Mouse (Mus musculus) midbrain, embryonic 14.5 days (tissue): ENCODE data around the gene Olfr514. TPM values are rescaled to one million over a fixed set of nuclear protein-coding genes. Genes with fewer than 3 reads are reported as not detected.
"Not testable (repeated sequence)": the region's sequence is repeated elsewhere in the genome, so short reads cannot be mapped to it uniquely, and the experiment has no call there.

Experiments
- ATAC-seq: fragments of 200-750 bp; cut with Nextera tagmentation; 2 replicates; pipeline ENCODE4 v1.8.0; 2017; ENCODE audit warnings: moderate number of reproducible peaks, moderate library complexity; ENCODE audit not compliant: low FRiP score, low TSS enrichment
- DNase-seq: peaks from one replicate; pipeline ENCODE4 v3.0.0-alpha.2; 2015
- H3K27ac ChIP-seq: fragments of 300-500 bp; sonication (generic); replicated peaks from 2 replicates; pipeline ENCODE4 v1.5.1; 2014; ENCODE audit warnings: mild to moderate bottlenecking, low read depth, low read length, moderate library complexity
- H3K27me3 ChIP-seq: fragments of 300-500 bp; sonication (generic); 2 replicates; pipeline ENCODE4 v1.6.1; 2014; ENCODE audit warnings: low read length, control low read depth, mixed read lengths; ENCODE audit not compliant: control insufficient read depth, insufficient read depth
- H3K36me3 ChIP-seq: fragments of 300-500 bp; sonication (generic); 2 replicates; pipeline ENCODE4 v1.6.1; 2014; ENCODE audit warnings: low read length, control low read depth; ENCODE audit not compliant: control insufficient read depth, insufficient read depth
- H3K4me1 ChIP-seq: fragments of 300-500 bp; sonication (generic); 2 replicates; pipeline ENCODE4 v1.6.1; 2014; ENCODE audit warnings: mild to moderate bottlenecking, antibody characterized with exemption, low read length, control low read depth; ENCODE audit not compliant: control insufficient read depth, insufficient read depth
- H3K4me2 ChIP-seq: fragments of 300-500 bp; sonication (generic); 2 replicates; pipeline ENCODE4 v1.6.1; 2014; ENCODE audit warnings: mild to moderate bottlenecking, low read length, moderate library complexity
- H3K4me3 ChIP-seq: fragments of 300-500 bp; sonication (generic); replicated peaks from 2 replicates; pipeline ENCODE4 v1.5.1; 2014; ENCODE audit warnings: low read depth, low read length
- H3K9ac ChIP-seq: fragments of 300-500 bp; sonication (generic); replicated peaks from 2 replicates; pipeline ENCODE4 v1.6.1; 2014; ENCODE audit warnings: mild to moderate bottlenecking, low read length, moderate library complexity
- H3K9me3 ChIP-seq: fragments of 300-500 bp; sonication (generic); 2 replicates; pipeline ENCODE4 v1.6.1; 2016; ENCODE audit warnings: low read length, control low read depth, mixed read lengths; ENCODE audit not compliant: control insufficient read depth
- WGBS: fragments of 180-500 bp; shearing (Covaris S2); extraction: QIAGEN DNeasy Blood & Tissue Kit; methylation state at CpG from one replicate; pipeline ENCODE4 v1.1.7; 2014; 5-methylcytosine and 5-hydroxymethylcytosine counted together
- polyA plus RNA-seq: library from polyadenylated mRNA; unstranded; fragments of >200 nt; fragmentation: Nextera tagmentation; extraction: Ambion mirVana; gene quantifications from 2 replicates; pipeline ENCODE4 v1.2.1, GENCODE M21; 2014

Gene Olfr514
- polyA plus RNA-seq = not detected in 2 replicates

- ATAC-seq (no peak), DNase-seq (no peak)
- Histone ChIP-seq H3K4me1 (no peaks in the 10 kb centered on the region), H3K27me3 (no peaks in the 10 kb centered on the region), H3K27ac (no peak within 1 kb of the TSS), H3K4me2 (no peak within 1 kb of the TSS), H3K4me3 (no peak within 1 kb of the TSS), H3K9ac (no peak within 1 kb of the TSS), H3K36me3 (no peaks in the 10 kb centered on the region), H3K9me3 (no peaks in the 10 kb centered on the region)
These were observed at the start of gene Olfr514 for GRCm38 (mm10) chr7:108825897-108826296. Gene Olfr514, minus strand, starts transcription at chr7:108825997.

GRCm38 (mm10) chr7:108872279-108872678 is 46.5 kb upstream of the Olfr514 start, which contains the start of gene Olfr517:
Gene Olfr517, minus strand, starts transcription at chr7:108872379.
- no peak within 1 kb of the TSS for H3K4me3 ChIP-seq
- no peak within 1 kb of the TSS for H3K27ac ChIP-seq
- no peaks in the 10 kb centered on the region for H3K4me1 ChIP-seq
- H3K4me2 ChIP-seq = no peak within 1 kb of the TSS
- H3K36me3 ChIP-seq = no peaks in the 10 kb centered on the region
- ATAC-seq (no peak), DNase-seq (no peak)
- no peak within 1 kb of the TSS for H3K9ac ChIP-seq
- H3K9me3 ChIP-seq = no peaks in the 10 kb centered on the region
- WGBS = 63% methylated on average over 2 of the region's 2 CpGs
- H3K27me3 ChIP-seq = no peaks in the 10 kb centered on the region

GRCm38 (mm10) chr7:108850429-108850828 is 24.6 kb upstream of the Olfr514 start, which contains the start of gene Olfr516:
Gene Olfr516, minus strand, starts transcription at chr7:108850529.
- H3K4me3 ChIP-seq = no peak within 1 kb of the TSS
- 91% methylated on average over 2 of the region's 2 CpGs for WGBS
- no peak for DNase-seq

GRCm38 (mm10) chr7:108814593-108815215 is 11.1 kb downstream of the Olfr514 start:
- peak; percentile 68 for ATAC-seq
- not testable (repeated sequence) for H3K36me3 ChIP-seq, H3K4me1 ChIP-seq, H3K27me3 ChIP-seq, H3K27ac ChIP-seq, H3K9me3 ChIP-seq, H3K4me3 ChIP-seq, H3K4me2 ChIP-seq, H3K9ac ChIP-seq
- DNase-seq = peak; percentile 86
- 59% methylated on average over 5 of the region's 5 CpGs for WGBS

More at GRCm38 (mm10) chr7:108850429-108850828, 24.6 kb upstream of the Olfr514 start, which contains the start of gene Olfr516:
- no peak within 1 kb of the TSS for H3K9ac ChIP-seq
- no peaks in the 10 kb centered on the region for H3K27me3 ChIP-seq
- no peaks in the 10 kb centered on the region for H3K36me3 ChIP-seq
- no peaks in the 10 kb centered on the region for H3K4me1 ChIP-seq
- no peak for ATAC-seq
- H3K9me3 ChIP-seq = no peaks in the 10 kb centered on the region
- H3K4me2 ChIP-seq = no peak within 1 kb of the TSS
- H3K27ac ChIP-seq = no peak within 1 kb of the TSS

GRCm38 (mm10) chr7:108797205-108797933 is 28.4 kb downstream of the Olfr514 start:
- no peaks in the 10 kb centered on the region for H3K27me3 ChIP-seq
- H3K4me1 ChIP-seq = no peaks in the 10 kb centered on the region
- H3K4me3 ChIP-seq = no peak overlapping the region
- WGBS = 77% methylated on average over 1 of the region's 1 CpGs
- no peak overlapping the region for H3K9ac ChIP-seq
- no peak overlapping the region for H3K4me2 ChIP-seq
- H3K27ac ChIP-seq = no peak overlapping the region
- H3K9me3 ChIP-seq = no peaks in the 10 kb centered on the region
- no peaks in the 10 kb centered on the region for H3K36me3 ChIP-seq
- ATAC-seq (no peak), DNase-seq (no peak)

Other genes starting within 250 kb of the Olfr514 start
- not detected in 2 replicates for gene Olfr506, start 215.2 kb downstream of the Olfr514 start, polyA plus RNA-seq
- not detected in 2 replicates for gene Olfr507, start 204.2 kb downstream of the Olfr514 start, polyA plus RNA-seq
- gene Olfr508, start 196.0 kb downstream of the Olfr514 start, polyA plus RNA-seq = not detected in 2 replicates
- gene Olfr509, start 174.1 kb downstream of the Olfr514 start, polyA plus RNA-seq = 0.05 TPM in 1 of 2 replicates, not detected in the other
- gene Olfr510, start 159.6 kb downstream of the Olfr514 start, polyA plus RNA-seq = not detected in 2 replicates
- not detected in 2 replicates for gene Olfr512, start 112.7 kb downstream of the Olfr514 start, polyA plus RNA-seq
- gene Olfr513, start 75.0 kb downstream of the Olfr514 start, polyA plus RNA-seq = not detected in 2 replicates
- gene Olfr516, start 24.5 kb upstream of the Olfr514 start, polyA plus RNA-seq = not detected in 2 replicates
- not detected in 2 replicates for gene Olfr517, start 46.4 kb upstream of the Olfr514 start, polyA plus RNA-seq
- not detected in 2 replicates for gene Olfr518, start 59.0 kb upstream of the Olfr514 start, polyA plus RNA-seq
- gene Olfr519, start 68.4 kb upstream of the Olfr514 start, polyA plus RNA-seq = not detected in 2 replicates
- gene Nlrp10, start 104.2 kb upstream of the Olfr514 start, polyA plus RNA-seq = 0.04 TPM in 1 of 2 replicates, not detected in the other
- gene Eif3f, start 108.4 kb upstream of the Olfr514 start, polyA plus RNA-seq = 81.3 and 94.1 TPM in 2 replicates
- gene Tub, start 124.3 kb upstream of the Olfr514 start, polyA plus RNA-seq = 39.3 and 47.4 TPM in 2 replicates